Mouse (Mus musculus) megakaryocyte, embryonic 14.5 days (primary cell): ENCODE measurements around the gene Mlph.

Experiments
- FLI1 ChIP-seq: IDR thresholded peaks from 2 replicates; pipeline ENCODE4 v1.6.1; 2012; ENCODE audit warnings: low read length, inconsistent platforms, mixed read lengths
- GATA1 ChIP-seq: IDR thresholded peaks from 3 replicates; pipeline ENCODE4 v1.6.1; 2012; ENCODE audit warnings: mixed read lengths, low read length, inconsistent platforms, borderline replicate concordance

DNA sequence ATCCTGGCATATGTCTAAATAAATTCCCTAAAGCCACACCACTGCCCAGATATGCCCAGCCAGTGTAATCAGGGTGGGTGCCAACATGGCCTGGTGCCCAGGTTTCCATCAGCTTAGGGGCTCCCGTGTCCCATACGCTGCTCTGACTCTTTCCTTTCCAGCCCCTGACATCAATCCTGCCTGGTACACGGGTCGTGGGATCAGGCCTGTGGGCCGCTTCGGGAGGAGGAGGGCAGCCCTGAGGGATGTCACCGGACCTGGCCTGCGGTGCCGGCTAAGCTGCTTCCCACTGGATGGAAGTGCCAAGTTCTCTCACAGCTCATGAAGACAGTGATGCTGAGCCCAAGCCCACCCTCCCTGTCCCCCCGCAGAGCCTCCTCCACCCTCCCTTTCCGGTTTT, 38.8 kb downstream of the Mlph start:
- TF ChIP-seq GATA1 (no peak), FLI1 (no peak)
